Mouse (Mus musculus) heart, embryonic 12.5 days (tissue): ENCODE measurements around the gene Chtop. TPM values are rescaled to one million over a fixed set of nuclear protein-coding genes. Genes with fewer than 3 reads are reported as not detected.
A peak's percentile ranks its signal among the peaks of the same experiment; 100 is the strongest.

Experiments used
- ATAC-seq: fragments of 200-750 bp; cut with Nextera tagmentation; 2 replicates; pipeline ENCODE4 v1.8.0; 2017; ENCODE audit warnings: moderate TSS enrichment, moderate library complexity; ENCODE audit not compliant: insufficient number of reproducible peaks, low FRiP score
- H3K27ac ChIP-seq: fragments of 300-500 bp; sonication (generic); 2 replicates; pipeline ENCODE4 v1.5.1; 2016; ENCODE audit warnings: mild to moderate bottlenecking, moderate library complexity; ENCODE audit not compliant: poor library complexity, severe bottlenecking
- H3K27me3 ChIP-seq: fragments of 300-500 bp; sonication (generic); replicated peaks from 2 replicates; pipeline ENCODE4 v1.6.1; 2016; ENCODE audit warnings: mild to moderate bottlenecking, moderate library complexity
- H3K36me3 ChIP-seq: fragments of 300-500 bp; sonication (generic); 2 replicates; pipeline ENCODE4 v1.6.1; 2016; ENCODE audit warnings: mild to moderate bottlenecking, moderate library complexity
- H3K4me1 ChIP-seq: fragments of 300-500 bp; sonication (generic); replicated peaks from 2 replicates; pipeline ENCODE4 v1.6.1; 2016; ENCODE audit warnings: mild to moderate bottlenecking
- H3K4me2 ChIP-seq: fragments of 300-500 bp; sonication (generic); 2 replicates; pipeline ENCODE4 v1.6.1; 2016; ENCODE audit warnings: mild to moderate bottlenecking, moderate library complexity
- H3K4me3 ChIP-seq: fragments of 300-500 bp; sonication (generic); 2 replicates; pipeline ENCODE4 v1.5.1; 2016; ENCODE audit warnings: mild to moderate bottlenecking
- H3K9ac ChIP-seq: fragments of 300-500 bp; sonication (generic); 2 replicates; pipeline ENCODE4 v1.6.1; 2016; ENCODE audit warnings: mild to moderate bottlenecking, moderate library complexity
- H3K9me3 ChIP-seq: fragments of 300-500 bp; sonication (generic); replicated peaks from 2 replicates; pipeline ENCODE4 v1.6.1; 2016; ENCODE audit warnings: mild to moderate bottlenecking, moderate library complexity
- WGBS: fragments of 180-500 bp; shearing (Covaris S2); methylation state at CpG from one replicate; pipeline ENCODE4 v1.1.7; 2016; 5-methylcytosine and 5-hydroxymethylcytosine counted together
- polyA plus RNA-seq: library from polyadenylated mRNA; unstranded; fragments of >200 nt; fragmentation: Nextera tagmentation; extraction: Ambion mirVana; gene quantifications from 2 replicates; pipeline ENCODE4 v1.2.1, GENCODE M21; 2016

The Chtop gene
- polyA plus RNA-seq, 1 experiment from 2014 or later = 113 TPM

- 84% methylated on average over 3 of the region's 3 CpGs for WGBS
- Histone ChIP-seq H3K4me1 (peaks cover 23% of the 10 kb centered on the region), H3K4me3 (no peak overlapping the region), H3K36me3 (no peaks in the 10 kb centered on the region), H3K27ac (no peak overlapping the region), H3K27me3 (peaks cover 38% of the 10 kb centered on the region), H3K9ac (no peak overlapping the region), H3K9me3 (no peaks in the 10 kb centered on the region), H3K4me2 (no peak overlapping the region)
- ATAC-seq = no peak
Observed at GRCm38 (mm10) chr3:90461935-90462334, 47.4 kb downstream of the Chtop start.

- no peak overlapping the region for H3K27ac ChIP-seq
- peaks cover 31% of the 10 kb centered on the region for H3K27me3 ChIP-seq
- H3K36me3 ChIP-seq = no peaks in the 10 kb centered on the region
- H3K9ac ChIP-seq = no peak overlapping the region
- WGBS = 65% methylated on average over 5 of the region's 5 CpGs
- no peak overlapping the region for H3K4me3 ChIP-seq
- H3K4me2 ChIP-seq = no peak overlapping the region
- H3K4me1 ChIP-seq = peaks cover 14% of the 10 kb centered on the region
- H3K9me3 ChIP-seq = no peaks in the 10 kb centered on the region
- no peak for ATAC-seq
Observed at GRCm38 (mm10) chr3:90460315-90460714, 49.0 kb downstream of the Chtop start.

GRCm38 (mm10) chr3:90459727-90460126 lies 49.6 kb downstream of the Chtop start:
- H3K4me1 ChIP-seq = peaks cover 10% of the 10 kb centered on the region
- H3K27ac ChIP-seq = no peak overlapping the region
- ATAC-seq = no peak
- H3K9me3 ChIP-seq = no peaks in the 10 kb centered on the region
- H3K9ac ChIP-seq = no peak overlapping the region
- no peaks in the 10 kb centered on the region for H3K36me3 ChIP-seq
- 80% methylated on average over 9 of the region's 9 CpGs for WGBS
- H3K27me3 ChIP-seq = peaks cover 25% of the 10 kb centered on the region
- H3K4me3 ChIP-seq = no peak overlapping the region
- no peak overlapping the region for H3K4me2 ChIP-seq

GRCm38 (mm10) chr3:90454931-90455330 lies 54.4 kb downstream of the Chtop start:
- H3K9ac ChIP-seq = no peak overlapping the region
- no peak overlapping the region for H3K27ac ChIP-seq
- no peaks in the 10 kb centered on the region for H3K36me3 ChIP-seq
- no peaks in the 10 kb centered on the region for H3K9me3 ChIP-seq
- H3K4me3 ChIP-seq = no peak overlapping the region
- peaks cover 14% of the 10 kb centered on the region for H3K4me1 ChIP-seq
- ATAC-seq = no peak
- H3K4me2 ChIP-seq = no peak overlapping the region
- WGBS = 85% methylated on average over 14 of the region's 14 CpGs
- H3K27me3 ChIP-seq = no peaks in the 10 kb centered on the region

- Histone ChIP-seq H3K27ac (peak overlapping the region; percentile 24; the same call in 1 of the 2 replicates), H3K4me3 (peak overlapping the region; percentile 12), H3K36me3 (no peaks in the 10 kb centered on the region), H3K4me1 (peaks cover 21% of the 10 kb centered on the region), H3K27me3 (no peaks in the 10 kb centered on the region), H3K4me2 (peak overlapping the region; percentile 55), H3K9me3 (no peaks in the 10 kb centered on the region), H3K9ac (peak overlapping the region; percentile 30; the same call in 1 of the 2 replicates)
- WGBS = 43% methylated on average over 10 of the region's 10 CpGs
- no peak for ATAC-seq
Observed at GRCm38 (mm10) chr3:90451396-90452095, 57.8 kb downstream of the Chtop start.

- Histone ChIP-seq H3K9me3 (no peaks in the 10 kb centered on the region), H3K4me2 (peak overlapping the region; percentile 55), H3K27ac (0 out of 2 replicates have a peak overlapping the region, but pooled peaks have one; percentile 24), H3K9ac (peak overlapping the region; percentile 30; the same call in 1 of the 2 replicates), H3K4me3 (peak overlapping the region; percentile 12), H3K4me1 (peaks cover 22% of the 10 kb centered on the region), H3K36me3 (no peaks in the 10 kb centered on the region), H3K27me3 (no peaks in the 10 kb centered on the region)
- no peak for ATAC-seq
- 22% methylated on average over 12 of the region's 12 CpGs for WGBS
Observed at GRCm38 (mm10) chr3:90450874-90451273, 58.4 kb downstream of the Chtop start.

Other genes with a start within 250 kb of the Chtop start
- 6.1 and 8.2 TPM in 2 replicates for gene Dennd4b, start 244.3 kb downstream of the Chtop start, polyA plus RNA-seq
- 8.5 and 10.0 TPM in 2 replicates for gene Gatad2b, start 216.3 kb downstream of the Chtop start, polyA plus RNA-seq
- gene Slc27a3, start 119.6 kb downstream of the Chtop start, polyA plus RNA-seq = 9.9 and 10.3 TPM in 2 replicates
- 31.1 and 32.2 TPM in 2 replicates for gene Ints3, start 75.9 kb downstream of the Chtop start, polyA plus RNA-seq
- gene Npr1, start 43.6 kb downstream of the Chtop start, polyA plus RNA-seq = 8.2 and 8.9 TPM in 2 replicates
- gene Ilf2, start 33.4 kb downstream of the Chtop start, polyA plus RNA-seq = 135 and 137 TPM in 2 replicates
- gene Snapin, start 18.5 kb downstream of the Chtop start, polyA plus RNA-seq = 72.9 and 75.3 TPM in 2 replicates
- 145 and 148 TPM in 2 replicates for gene S100a1, start 4.9 kb upstream of the Chtop start, polyA plus RNA-seq
- gene S100a13, start 4.9 kb upstream of the Chtop start, polyA plus RNA-seq = 71.4 and 74.1 TPM in 2 replicates
- not detected in 2 replicates for gene S100a14, start 17.4 kb upstream of the Chtop start, polyA plus RNA-seq
- gene S100a16, start 27.8 kb upstream of the Chtop start, polyA plus RNA-seq = 30.6 and 31.9 TPM in 2 replicates
- gene S100a3, start 51.1 kb upstream of the Chtop start, polyA plus RNA-seq = 0.30 and 0.55 TPM in 2 replicates
- gene S100a2, start 80.7 kb upstream of the Chtop start, polyA plus RNA-seq = not detected in 2 replicates
- not detected in 2 replicates for gene Gm42674, start 92.4 kb upstream of the Chtop start, polyA plus RNA-seq
- gene S100a4, start 94.3 kb upstream of the Chtop start, polyA plus RNA-seq = 1.9 and 2.1 TPM in 2 replicates
- gene S100a5, start 99.0 kb upstream of the Chtop start, polyA plus RNA-seq = not detected in 2 replicates
- 36.1 and 38.4 TPM in 2 replicates for gene S100a6, start 103.4 kb upstream of the Chtop start, polyA plus RNA-seq
- gene S100a7a, start 144.5 kb upstream of the Chtop start, polyA plus RNA-seq = 0.18 TPM in 1 of 2 replicates, not detected in the other
- 2.1 and 4.5 TPM in 2 replicates for gene S100a8, start 159.5 kb upstream of the Chtop start, polyA plus RNA-seq
- 1.5 and 3.3 TPM in 2 replicates for gene S100a9, start 186.2 kb upstream of the Chtop start, polyA plus RNA-seq
- gene Pglyrp4, start 217.4 kb upstream of the Chtop start, polyA plus RNA-seq = not detected in 2 replicates